Mouse (Mus musculus) myocyte (in vitro differentiated cells): ENCODE data around the gene Ppm1b. TPM values are rescaled to one million over a fixed set of nuclear protein-coding genes. Genes with fewer than 3 reads are reported as not detected.

Experiments used
- H3K27me3 ChIP-seq: one replicate; pipeline ENCODE4 v1.6.1; 2011; ENCODE audit not compliant: control insufficient read depth, insufficient read depth, insufficient read length
- H3K36me3 ChIP-seq: one replicate; pipeline ENCODE4 v1.6.1; 2011; ENCODE audit not compliant: control insufficient read depth, insufficient read depth
- H3K4me2 ChIP-seq: one replicate; pipeline ENCODE4 v1.6.1; 2011; ENCODE audit warnings: low read depth, control low read depth
- H3K4me3 ChIP-seq: one replicate; pipeline ENCODE4 v1.5.1; 2011; ENCODE audit warnings: mild to moderate bottlenecking, control low read depth, moderate library complexity
- H3K79me2 ChIP-seq: one replicate; pipeline ENCODE4 v1.6.1; 2011; ENCODE audit not compliant: control insufficient read depth, insufficient read depth
- H3ac ChIP-seq: one replicate; pipeline ENCODE4 v1.6.1; 2011; ENCODE audit not compliant: control insufficient read depth, insufficient read length
- CEBPB ChIP-seq: IDR thresholded peaks from 2 replicates; pipeline ENCODE4 v1.6.1; 2011; ENCODE audit warnings: mild to moderate bottlenecking, moderate library complexity; ENCODE audit not compliant: poor library complexity, insufficient read depth, severe bottlenecking
- E2F4 ChIP-seq: IDR thresholded peaks from one replicate; pipeline ENCODE4 v1.6.1; 2011; ENCODE audit warnings: mild to moderate bottlenecking, control low read depth, moderate library complexity; ENCODE audit not compliant: insufficient read depth
- MAX ChIP-seq: IDR thresholded peaks from one replicate; pipeline ENCODE4 v1.6.1; 2011; ENCODE audit warnings: low read depth, mild to moderate bottlenecking, control low read depth
- MYOD1 ChIP-seq, 3 experiments: IDR thresholded peaks; one replicate each; pipeline ENCODE4 v1.6.1; 2011; ENCODE audit warnings: control low read depth in 2 of 3, low read depth in 2 of 3, mild to moderate bottlenecking in 2 of 3, moderate library complexity in 1 of 3; ENCODE audit not compliant: insufficient read length in 2 of 3, control insufficient read depth in 1 of 3
- MYOG ChIP-seq, 3 experiments: IDR thresholded peaks; one replicate each; pipeline ENCODE4 v1.6.1; 2011; ENCODE audit warnings: control low read depth in 2 of 3, low read depth in 2 of 3, mild to moderate bottlenecking in 2 of 3; ENCODE audit not compliant: insufficient read length in 2 of 3, control insufficient read depth in 1 of 3, insufficient read depth in 1 of 3
- POLR2A ChIP-seq: IDR thresholded peaks from one replicate; pipeline ENCODE4 v1.6.1; 2011; ENCODE audit warnings: low read depth, mild to moderate bottlenecking, control low read depth, moderate library complexity; ENCODE audit not compliant: insufficient read length
- POLR2AphosphoS2 ChIP-seq: IDR thresholded peaks from one replicate; pipeline ENCODE4 v1.6.1; 2011; ENCODE audit warnings: low read depth, control low read depth; ENCODE audit not compliant: insufficient read length
- REST ChIP-seq: IDR thresholded peaks from one replicate; pipeline ENCODE4 v1.6.1; 2011; ENCODE audit warnings: mild to moderate bottlenecking, control low read depth, moderate library complexity; ENCODE audit not compliant: insufficient read depth, insufficient read length
- SRF ChIP-seq: IDR thresholded peaks from one replicate; pipeline ENCODE4 v1.6.1; 2011; ENCODE audit warnings: low read depth; ENCODE audit not compliant: control insufficient read depth, insufficient read length
- TCF12 ChIP-seq: IDR thresholded peaks from one replicate; pipeline ENCODE4 v1.6.1; 2011; ENCODE audit warnings: mild to moderate bottlenecking, control low read depth; ENCODE audit not compliant: poor library complexity, insufficient read depth, severe bottlenecking
- TCF3 ChIP-seq: IDR thresholded peaks from one replicate; pipeline ENCODE4 v1.6.1; 2011; ENCODE audit warnings: low read depth, control low read depth; ENCODE audit not compliant: insufficient read length
- USF1 ChIP-seq: IDR thresholded peaks from one replicate; pipeline ENCODE4 v1.6.1; 2011; ENCODE audit warnings: low read depth, mild to moderate bottlenecking, control low read depth, moderate library complexity
- polyA plus RNA-seq: library from polyadenylated mRNA; unstranded; fragments of >200 nt; fragmentation: generic; extraction: Trizol; gene quantifications from one replicate; pipeline ENCODE4 v1.2.1, GENCODE M21; 2012; ENCODE audit warnings: missing spikeins

The Ppm1b gene
- polyA plus RNA-seq, 1 experiment: 50.1 TPM

- no peak for TF ChIP-seq E2F4
- TF ChIP-seq TCF3: no peak
- no peak for TF ChIP-seq POLR2A
- no peak for TF ChIP-seq MYOG (IDR thresholded peaks at IDR 0.05; ENCODE audit: control insufficient read depth in 1 of 3, insufficient read depth in 1 of 3, insufficient read length in 2 of 3, low read depth in 2 of 3)
- TF ChIP-seq USF1: no peak
- TF ChIP-seq CEBPB: no peak
- TF ChIP-seq MYOD1 (IDR thresholded peaks at IDR 0.05; ENCODE audit: control insufficient read depth in 1 of 3, insufficient read length in 2 of 3, low read depth in 2 of 3): no peak
- no peak for TF ChIP-seq SRF
- no peak for TF ChIP-seq TCF12
- no peak for TF ChIP-seq REST
- no peak for TF ChIP-seq MAX
- TF ChIP-seq POLR2AphosphoS2: no peak
- H3K36me3 ChIP-seq: no peaks in the 10 kb centered on the region
- H3K4me3 ChIP-seq: no peak overlapping the region
- no peak overlapping the region for H3K4me2 ChIP-seq
- no peak overlapping the region for H3ac ChIP-seq
- H3K27me3 ChIP-seq: no peaks in the 10 kb centered on the region
- H3K79me2 ChIP-seq: no peaks in the 10 kb centered on the region
Measured at GRCm38 (mm10) chr17:85045160-85045559, 88.6 kb downstream of the Ppm1b start.

- Histone ChIP-seq H3K4me3 (no peak overlapping the region), H3K79me2 (no peaks in the 10 kb centered on the region), H3K27me3 (no peaks in the 10 kb centered on the region), H3K36me3 (no peaks in the 10 kb centered on the region), H3ac (no peak overlapping the region), H3K4me2 (no peak overlapping the region)
- no peak for TF ChIP-seq REST
- TF ChIP-seq CEBPB: no peak
- TF ChIP-seq POLR2AphosphoS2: no peak
- TF ChIP-seq TCF12: no peak
- TF ChIP-seq USF1: no peak
- TF ChIP-seq MYOD1 (IDR thresholded peaks at IDR 0.05; ENCODE audit: control insufficient read depth in 1 of 3, insufficient read length in 2 of 3, low read depth in 2 of 3): no peak
- TF ChIP-seq POLR2A: no peak
- TF ChIP-seq TCF3: no peak
- no peak for TF ChIP-seq SRF
- TF ChIP-seq MYOG (IDR thresholded peaks at IDR 0.05; ENCODE audit: control insufficient read depth in 1 of 3, insufficient read depth in 1 of 3, insufficient read length in 2 of 3, low read depth in 2 of 3): no peak
- TF ChIP-seq E2F4: no peak
- no peak for TF ChIP-seq MAX
Measured at GRCm38 (mm10) chr17:85048379-85048778, 91.8 kb downstream of the Ppm1b start.

GRCm38 (mm10) chr17:85058276-85058675 lies 101.7 kb downstream of the Ppm1b start:
- Histone ChIP-seq H3K4me2 (no peak overlapping the region), H3K36me3 (no peaks in the 10 kb centered on the region), H3ac (no peak overlapping the region), H3K79me2 (no peaks in the 10 kb centered on the region), H3K27me3 (no peaks in the 10 kb centered on the region), H3K4me3 (no peak overlapping the region)
- TF ChIP-seq POLR2AphosphoS2: no peak
- TF ChIP-seq REST: no peak
- no peak for TF ChIP-seq POLR2A
- TF ChIP-seq MAX: no peak
- TF ChIP-seq MYOG (IDR thresholded peaks at IDR 0.05; ENCODE audit: control insufficient read depth in 1 of 3, insufficient read depth in 1 of 3, insufficient read length in 2 of 3, low read depth in 2 of 3): no peak
- TF ChIP-seq TCF12: no peak
- TF ChIP-seq TCF3: no peak
- TF ChIP-seq MYOD1 (IDR thresholded peaks at IDR 0.05; ENCODE audit: control insufficient read depth in 1 of 3, insufficient read length in 2 of 3, low read depth in 2 of 3): no peak
- TF ChIP-seq USF1: no peak
- TF ChIP-seq SRF: no peak
- TF ChIP-seq CEBPB: no peak
- TF ChIP-seq E2F4: no peak

- no peak overlapping the region for H3K4me3 ChIP-seq
- H3K79me2 ChIP-seq: no peaks in the 10 kb centered on the region
- peaks cover 1% of the 10 kb centered on the region for H3K36me3 ChIP-seq
- H3ac ChIP-seq: no peak overlapping the region
- TF ChIP-seq MAX (no peak), TCF12 (no peak), CEBPB (no peak), TCF3 (no peak), E2F4 (no peak), POLR2AphosphoS2 (no peak), SRF (no peak), MYOG (IDR thresholded peaks at IDR 0.05; ENCODE audit: control insufficient read depth in 1 of 3, insufficient read depth in 1 of 3, insufficient read length in 2 of 3, low read depth in 2 of 3) (no peak), REST (no peak), USF1 (no peak), POLR2A (no peak), MYOD1 (IDR thresholded peaks at IDR 0.05; ENCODE audit: control insufficient read depth in 1 of 3, insufficient read length in 2 of 3, low read depth in 2 of 3) (no peak)
- no peak overlapping the region for H3K4me2 ChIP-seq
- no peaks in the 10 kb centered on the region for H3K27me3 ChIP-seq
Measured at GRCm38 (mm10) chr17:85059136-85059535, 102.6 kb downstream of the Ppm1b start.
